Comparison of ENCODE assay signal across 8 mouse cellular contexts in genomic region chr19:57403700-57404501, GRCm38 (mm10). TPM values are rescaled to one million over a fixed set of nuclear protein-coding genes. Genes with fewer than 3 reads are reported as not detected.
A peak's percentile ranks its signal among the peaks of the same experiment; 100 is the strongest.
DNase-seq lines count a peak whose midpoint lies in the region; ATAC-seq and TF ChIP-seq lines count a peak whose summit lies in the region.

No protein-coding gene starts in this region.

- 16% methylated on average over 24 of the region's 24 CpGs for WGBS in heart, embryonic 14.5 days
- WGBS in kidney, postnatal 0 days, result 10% methylated on average over 24 of the region's 24 CpGs
- WGBS in liver, embryonic 12.5 days (ENCODE audit: insufficient replicate concordance), result 12% methylated on average over 24 of the region's 24 CpGs

- no peaks in the 10 kb centered on the region for H3K79me2 ChIP-seq in C2C12 (ENCODE audit: control insufficient read depth, insufficient read depth)

- no peaks in the 10 kb centered on the region for H3K36me3 ChIP-seq in C2C12 (ENCODE audit: control insufficient read depth, insufficient read depth)
- H3K36me3 ChIP-seq in heart, embryonic 14.5 days (ENCODE audit: control insufficient read depth, insufficient read depth, low read length), result no peaks in the 10 kb centered on the region
- H3K36me3 ChIP-seq in kidney, postnatal 0 days (ENCODE audit: insufficient read depth, low read length), result no peaks in the 10 kb centered on the region
- no peaks in the 10 kb centered on the region for H3K36me3 ChIP-seq in liver, embryonic 12.5 days
- H3K36me3 ChIP-seq in splenic B cell, adult 2 months (ENCODE audit: control insufficient read depth, insufficient read depth, low read length, poor library complexity, severe bottlenecking), result no peaks in the 10 kb centered on the region

- H3K9me3 ChIP-seq in heart, embryonic 14.5 days (ENCODE audit: control insufficient read depth, low read length), result no peaks in the 10 kb centered on the region
- no peaks in the 10 kb centered on the region for H3K9me3 ChIP-seq in kidney, postnatal 0 days (replicated peaks; ENCODE audit: low read length)
- H3K9me3 ChIP-seq in liver, embryonic 12.5 days (replicated peaks), result no peaks in the 10 kb centered on the region

- H3K79me3 ChIP-seq in C2C12 (ENCODE audit: low read depth), result no peaks in the 10 kb centered on the region

- TF ChIP-seq POLR2A in bone marrow macrophage, adult 2 months (IDR thresholded peaks at IDR 0.05; ENCODE audit: borderline replicate concordance, low read depth, low read length), result no peak
- no peak for TF ChIP-seq POLR2A in embryonic fibroblast, embryonic 13.5 days (IDR thresholded peaks at IDR 0.05; ENCODE audit: low read depth, low read length)

- no peak overlapping the region for H3K4me3 ChIP-seq in C2C12 (ENCODE audit: insufficient read depth, poor library complexity, severe bottlenecking)
- H3K4me3 ChIP-seq in bone marrow macrophage, adult 2 months (ENCODE audit: insufficient read depth, low read length), result no peak overlapping the region
- no peak overlapping the region for H3K4me3 ChIP-seq in embryonic fibroblast, embryonic 13.5 days (ENCODE audit: insufficient read depth, low read length)
- H3K4me3 ChIP-seq in heart, embryonic 14.5 days (ENCODE audit: control insufficient read depth in 1 of 2, insufficient read depth in 1 of 2, low read depth in 1 of 2, low read length in 2 of 2), result no peak overlapping the region
- H3K4me3 ChIP-seq in kidney, postnatal 0 days (replicated peaks; ENCODE audit: low read depth, low read length), result no peak overlapping the region
- H3K4me3 ChIP-seq in liver, embryonic 12.5 days, result peak overlapping the region; percentile 28

- no peak overlapping the region; the same call in 1 of the 2 replicates for H3K9ac ChIP-seq in heart, embryonic 14.5 days (ENCODE audit: low read length)
- H3K9ac ChIP-seq in kidney, postnatal 0 days (ENCODE audit: low read depth, low read length), result no peak overlapping the region
- no peak overlapping the region for H3K9ac ChIP-seq in liver, embryonic 12.5 days

- H3ac ChIP-seq in C2C12 (ENCODE audit: control insufficient read depth, insufficient read length, low read depth), result no peak overlapping the region

- ATAC-seq in heart, embryonic 14.5 days (ENCODE audit: insufficient number of reproducible peaks, insufficient read depth, low FRiP score, low read depth), result peak; percentile 13
- peak; percentile 83 for ATAC-seq in kidney, postnatal 0 days (replicated peaks; ENCODE audit: low FRiP score, low read depth)
- ATAC-seq in liver, embryonic 12.5 days, result peak; percentile 70

- peak overlapping the region; percentile 52 for H3K4me2 ChIP-seq in heart, embryonic 14.5 days (ENCODE audit: low read length)
- H3K4me2 ChIP-seq in kidney, postnatal 0 days (ENCODE audit: low read length), result peak overlapping the region; percentile 30; the same call in 1 of the 2 replicates
- peak overlapping the region; percentile 61 for H3K4me2 ChIP-seq in liver, embryonic 12.5 days

- H3K27ac ChIP-seq in bone marrow macrophage, adult 2 months (ENCODE audit: insufficient read depth, low read depth, low read length), result no peak overlapping the region
- no peak overlapping the region for H3K27ac ChIP-seq in embryonic fibroblast, embryonic 13.5 days (ENCODE audit: insufficient read depth, low read length)
- no peak overlapping the region for H3K27ac ChIP-seq in heart, embryonic 14.5 days (replicated peaks in 1 of 2; ENCODE audit: control insufficient read depth in 1 of 2, insufficient read depth in 1 of 2, low read depth in 2 of 2, low read length in 2 of 2)
- H3K27ac ChIP-seq in kidney, postnatal 0 days, result peak overlapping the region; percentile 61; the same call in 1 of the 2 replicates
- no peak overlapping the region for H3K27ac ChIP-seq in liver, embryonic 12.5 days

- peak; percentile 80 for TF ChIP-seq CTCF in C2C12 (IDR thresholded peaks at IDR 0.05; ENCODE audit: control insufficient read depth, insufficient read depth, insufficient read length)
- TF ChIP-seq CTCF in bone marrow macrophage, adult 2 months (IDR thresholded peaks at IDR 0.05; ENCODE audit: low read depth, low read length), result peak; percentile 70
- peak; percentile 83 for TF ChIP-seq CTCF in embryonic fibroblast, embryonic 13.5 days (IDR thresholded peaks at IDR 0.05; ENCODE audit: borderline replicate concordance, insufficient read depth, low read length)
- TF ChIP-seq CTCF in kidney, postnatal 0 days (IDR thresholded peaks at IDR 0.05; ENCODE audit: low read depth), result peak; percentile 87

- H3K27me3 ChIP-seq in C2C12 (ENCODE audit: control insufficient read depth, insufficient read depth, insufficient read length), result no peaks in the 10 kb centered on the region
- H3K27me3 ChIP-seq in heart, embryonic 14.5 days (ENCODE audit: control insufficient read depth, insufficient read depth, low read length), result no peaks in the 10 kb centered on the region
- H3K27me3 ChIP-seq in kidney, postnatal 0 days (ENCODE audit: insufficient read depth, low read length), result no peaks in the 10 kb centered on the region
- H3K27me3 ChIP-seq in liver, embryonic 12.5 days (replicated peaks), result no peaks in the 10 kb centered on the region
- no peaks in the 10 kb centered on the region for H3K27me3 ChIP-seq in splenic B cell, adult 2 months (ENCODE audit: control insufficient read depth, insufficient read depth, low read length, poor library complexity, severe bottlenecking)

- H3K4me1 ChIP-seq in bone marrow macrophage, adult 2 months (ENCODE audit: control insufficient read depth, insufficient read depth, low read length), result no peaks in the 10 kb centered on the region
- H3K4me1 ChIP-seq in embryonic fibroblast, embryonic 13.5 days (ENCODE audit: control insufficient read depth, insufficient read depth, low read length), result no peaks in the 10 kb centered on the region; the same call in 1 of the 2 replicates
- peaks cover 0 to 7% of the 10 kb centered on the region in 2 experiments; a peak in 1 of 4 replicates for H3K4me1 ChIP-seq in heart, embryonic 14.5 days (ENCODE audit: control insufficient read depth in 2 of 2, insufficient read depth in 2 of 2, low read length in 2 of 2)
- 0 out of 2 replicates have a peak, but pooled peaks cover 7% of the 10 kb centered on the region for H3K4me1 ChIP-seq in kidney, postnatal 0 days (replicated peaks; ENCODE audit: insufficient read depth, low read length)
- peaks cover 22% of the 10 kb centered on the region for H3K4me1 ChIP-seq in liver, embryonic 12.5 days

- DNase-seq in kidney, postnatal 0 days (ENCODE audit: low spot score), result peak; percentile 88
- peak; percentile 30 to 55 for DNase-seq in natural killer cell, adult 2 months (ENCODE audit: low spot score in 2 of 2)
- peak; percentile 69 for DNase-seq in splenic B cell, adult 2 months (ENCODE audit: low read depth, low spot score)

TF ChIP-seq in C2C12, 6 proteins besides CTCF, POLR2A, EP300 and RAD21:
- TF ChIP-seq CEBPB (IDR thresholded peaks at IDR 0.05; ENCODE audit: low read depth) (no peak), FOSL1 (IDR thresholded peaks at IDR 0.05; ENCODE audit: insufficient read depth, low read length, poor library complexity, severe bottlenecking) (no peak), MYOD1 (IDR thresholded peaks at IDR 0.05; ENCODE audit: control insufficient read depth, insufficient read length, low read depth) (no peak), MYOG (IDR thresholded peaks at IDR 0.05; ENCODE audit: control insufficient read depth, extremely low read depth, insufficient read length) (no peak), MAX (IDR thresholded peaks at IDR 0.05) (no peak), USF1 (IDR thresholded peaks at IDR 0.05; ENCODE audit: low read depth) (no peak)

RNA-seq across cellular contexts. Expression of gene Fam160b1, which starts 43.4 kb away (rescaled TPM):
- polyA plus RNA-seq in C2C12 (2012; fragmentation: generic; extraction: Trizol), result 7.3 TPM
- 18.3 and 24.1 TPM in 2 replicates for polyA plus RNA-seq in bone marrow macrophage, adult 2 months (2012; ENCODE audit: insufficient read depth, insufficient read length, missing spikeins)
- polyA plus RNA-seq in embryonic fibroblast, embryonic 13.5 days (2011; ENCODE audit: insufficient read length, low read depth, missing spikeins), result 23.6 and 24.7 TPM in 2 replicates
- 13.4 and 15.1 TPM in 2 replicates for polyA plus RNA-seq in heart, embryonic 14.5 days (2014; fragmentation: Nextera tagmentation; extraction: Ambion mirVana)
- polyA plus RNA-seq in kidney, postnatal 0 days (2015; fragmentation: Nextera tagmentation; extraction: Ambion mirVana), result 12.6 and 12.8 TPM in 2 replicates
- polyA plus RNA-seq in liver, embryonic 12.5 days (2016; fragmentation: Nextera tagmentation; extraction: Ambion mirVana), result 9.2 and 9.5 TPM in 2 replicates

RNA-seq across cellular contexts. Expression of gene Trub1, which starts 48.8 kb away (rescaled TPM):
- polyA plus RNA-seq in C2C12 (2012; fragmentation: generic; extraction: Trizol), result 5.4 TPM
- polyA plus RNA-seq in bone marrow macrophage, adult 2 months (2012; ENCODE audit: insufficient read depth, insufficient read length, missing spikeins), result 4.8 and 8.8 TPM in 2 replicates
- 11.8 and 14.5 TPM in 2 replicates for polyA plus RNA-seq in embryonic fibroblast, embryonic 13.5 days (2011; ENCODE audit: insufficient read length, low read depth, missing spikeins)
- 10.3 and 12.0 TPM in 2 replicates for polyA plus RNA-seq in heart, embryonic 14.5 days (2014; fragmentation: Nextera tagmentation; extraction: Ambion mirVana)
- polyA plus RNA-seq in kidney, postnatal 0 days (2015; fragmentation: Nextera tagmentation; extraction: Ambion mirVana), result 24.8 and 25.5 TPM in 2 replicates
- polyA plus RNA-seq in liver, embryonic 12.5 days (2016; fragmentation: Nextera tagmentation; extraction: Ambion mirVana), result 14.6 and 17.3 TPM in 2 replicates

Comparison
In these comparisons a context has a peak if more than half of its experiments do, and no peak if none do; other contexts are left out.
1. ATAC-seq: peak in every context shown above with its lines; median percentile 83 in kidney, postnatal 0 days; 70 in liver, embryonic 12.5 days; 13 in heart, embryonic 14.5 days.